Mouse (Mus musculus) pancreas, adult 10 weeks (tissue): Measurements from ENCODE around the gene Pla2g6. TPM values are rescaled to one million over a fixed set of nuclear protein-coding genes. Genes with fewer than 3 reads are reported as not detected.

Source experiments
- polyA plus RNA-seq: library from polyadenylated mRNA; stranded (reverse); fragments of 350-450 nt; fragmentation: Illumina TruSeq; extraction: RNeasy Lipid Tissue Mini Kit (QIAGEN cat#74804); gene quantifications from one replicate; pipeline ENCODE4 v1.2.3, GENCODE M21; 2015; ENCODE audit warnings: low read depth, low replicate concordance; ENCODE audit not compliant: insufficient read depth

The Pla2g6 gene
- 4.8 TPM for polyA plus RNA-seq

GRCm38 (mm10) chr15:79328058-79328938 is at the start of gene Pla2g6:
Pla2g6 (minus strand) TSS chr15:79328390.

GRCm38 (mm10) chr15:79346051-79346793 is 18.0 kb upstream of the Pla2g6 start, which contains the start of gene Maff:
Maff (plus strand) TSS chr15:79346621.

DNA sequence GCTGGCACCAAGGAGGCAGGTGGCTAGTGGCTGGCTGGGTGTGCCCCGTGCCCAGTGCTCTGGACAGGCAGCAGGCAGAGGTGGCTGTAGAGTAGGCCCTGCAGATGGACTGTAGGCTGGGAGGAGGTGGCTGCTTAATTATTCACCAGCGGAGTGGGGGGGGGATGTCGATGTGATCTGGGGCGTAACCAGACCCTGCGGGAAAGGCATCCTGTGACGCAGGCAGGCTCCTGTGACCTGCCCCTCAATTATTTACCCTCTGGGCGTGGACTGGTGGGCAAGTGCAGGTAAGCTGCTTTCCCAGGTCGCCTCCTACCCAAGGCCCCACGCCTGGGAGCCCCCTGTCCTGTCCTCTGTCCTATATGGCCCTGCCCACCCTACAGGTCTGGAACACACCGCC is 42.8 kb downstream of the Pla2g6 start, which contains the start of gene Baiap2l2:
Baiap2l2 (minus strand) TSS at position 139 of the 400 bp plus-strand sequence.

DNA sequence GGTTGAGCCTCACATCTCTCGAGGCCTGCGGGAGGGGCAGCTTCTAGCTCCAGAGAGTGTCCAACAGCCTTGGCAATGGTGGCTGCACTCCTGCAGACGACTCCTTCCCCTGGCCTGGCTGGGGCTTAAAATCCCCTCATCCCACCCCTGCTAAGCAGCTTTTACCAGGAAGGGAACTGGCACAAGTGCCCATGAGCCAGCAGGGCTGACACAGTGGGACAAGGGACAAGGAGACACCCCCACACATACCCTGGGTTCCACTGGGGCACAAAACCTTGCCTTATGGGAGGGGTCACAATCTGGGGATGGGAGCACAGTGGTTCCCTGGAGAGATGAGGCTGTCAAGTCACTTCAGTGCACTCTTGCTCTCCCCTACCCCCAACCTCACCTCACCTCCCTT is 73.5 kb downstream of the Pla2g6 start, which contains the start of gene Slc16a8:
Slc16a8 (minus strand) TSS at position 101 of the 400 bp plus-strand sequence.

Other genes starting within 250 kb of the Pla2g6 start
- gene Micall1, start 219.5 kb downstream of the Pla2g6 start, polyA plus RNA-seq = 10.6 TPM
- 30.2 TPM for gene Polr2f, start 187.4 kb downstream of the Pla2g6 start, polyA plus RNA-seq
- gene 1700088E04Rik, start 187.1 kb downstream of the Pla2g6 start, polyA plus RNA-seq = 5.4 TPM
- gene Sox10, start 163.2 kb downstream of the Pla2g6 start, polyA plus RNA-seq = 1.2 TPM
- gene Pick1, start 99.2 kb downstream of the Pla2g6 start, polyA plus RNA-seq = 31.6 TPM
- gene Gm49486, start 99.0 kb downstream of the Pla2g6 start, polyA plus RNA-seq = 1.4 TPM
- gene Slc16a8, start 73.6 kb downstream of the Pla2g6 start, polyA plus RNA-seq = not detected
- gene Baiap2l2, start 42.9 kb downstream of the Pla2g6 start, polyA plus RNA-seq = 0.39 TPM
- gene Maff, start 18.2 kb upstream of the Pla2g6 start, polyA plus RNA-seq = 1.6 TPM
- gene Tmem184b, start 75.2 kb upstream of the Pla2g6 start, polyA plus RNA-seq = 15.5 TPM
- gene Csnk1e, start 127.2 kb upstream of the Pla2g6 start, polyA plus RNA-seq = 10.2 TPM
- gene Kcnj4, start 176.9 kb upstream of the Pla2g6 start, polyA plus RNA-seq = not detected
- gene Kdelr3, start 188.0 kb upstream of the Pla2g6 start, polyA plus RNA-seq = 21.8 TPM
- 77.1 TPM for gene Ddx17, start 218.4 kb upstream of the Pla2g6 start, polyA plus RNA-seq